Mouse (Mus musculus) forebrain, embryonic 14.5 days (tissue): ENCODE data around the gene Zfp553. TPM values are rescaled to one million over a fixed set of nuclear protein-coding genes. Genes with fewer than 3 reads are reported as not detected.

Source experiments
- ATAC-seq: fragments of 200-750 bp; cut with Nextera tagmentation; 2 replicates; pipeline ENCODE4 v1.8.0; 2017; ENCODE audit warnings: mild to moderate bottlenecking, moderate library complexity
- DNase-seq: peaks from one replicate; pipeline ENCODE4 v3.0.0-alpha.2; 2015; ENCODE audit warnings: low spot score
- H3K27ac ChIP-seq: fragments of 300-500 bp; sonication (generic); 2 replicates; pipeline ENCODE4 v1.5.1; 2014; ENCODE audit warnings: low read depth, mild to moderate bottlenecking, control low read depth, low read length, moderate library complexity
- H3K27me3 ChIP-seq: fragments of 300-500 bp; sonication (generic); replicated peaks from 2 replicates; pipeline ENCODE4 v1.6.1; 2014; ENCODE audit warnings: low read length, control low read depth, mixed read lengths; ENCODE audit not compliant: control insufficient read depth, insufficient read depth
- H3K36me3 ChIP-seq: fragments of 300-500 bp; sonication (generic); 2 replicates; pipeline ENCODE4 v1.6.1; 2014; ENCODE audit warnings: low read length, control low read depth; ENCODE audit not compliant: control insufficient read depth, insufficient read depth
- H3K4me1 ChIP-seq: fragments of 300-500 bp; sonication (generic); 2 replicates; pipeline ENCODE4 v1.6.1; 2014; ENCODE audit warnings: antibody characterized with exemption, low read length, control low read depth; ENCODE audit not compliant: control insufficient read depth, insufficient read depth
- H3K4me2 ChIP-seq: fragments of 300-500 bp; sonication (generic); 2 replicates; pipeline ENCODE4 v1.6.1; 2014; ENCODE audit warnings: mild to moderate bottlenecking, control low read depth, low read length
- H3K4me3 ChIP-seq: fragments of 300-500 bp; sonication (generic); 2 replicates; pipeline ENCODE4 v1.5.1; 2014; ENCODE audit warnings: low read depth, low read length, control low read depth
- H3K9ac ChIP-seq: fragments of 300-500 bp; sonication (generic); 2 replicates; pipeline ENCODE4 v1.6.1; 2014; ENCODE audit warnings: mild to moderate bottlenecking, low read length, control low read depth, moderate library complexity
- H3K9me3 ChIP-seq: fragments of 300-500 bp; sonication (generic); replicated peaks from 2 replicates; pipeline ENCODE4 v1.6.1; 2016; ENCODE audit warnings: low read length, control low read depth, mixed read lengths; ENCODE audit not compliant: control insufficient read depth
- WGBS: fragments of 180-500 bp; shearing (Covaris S2); extraction: QIAGEN DNeasy Blood & Tissue Kit; methylation state at CpG from one replicate; pipeline ENCODE4 v1.1.7; 2014; 5-methylcytosine and 5-hydroxymethylcytosine counted together
- polyA plus RNA-seq: library from polyadenylated mRNA; unstranded; fragments of >200 nt; fragmentation: Nextera tagmentation; extraction: Ambion mirVana; gene quantifications from 2 replicates; pipeline ENCODE4 v1.2.1, GENCODE M21; 2014

The Zfp553 gene
- polyA plus RNA-seq, 1 experiment from 2014 or later: 29.4 TPM

DNA sequence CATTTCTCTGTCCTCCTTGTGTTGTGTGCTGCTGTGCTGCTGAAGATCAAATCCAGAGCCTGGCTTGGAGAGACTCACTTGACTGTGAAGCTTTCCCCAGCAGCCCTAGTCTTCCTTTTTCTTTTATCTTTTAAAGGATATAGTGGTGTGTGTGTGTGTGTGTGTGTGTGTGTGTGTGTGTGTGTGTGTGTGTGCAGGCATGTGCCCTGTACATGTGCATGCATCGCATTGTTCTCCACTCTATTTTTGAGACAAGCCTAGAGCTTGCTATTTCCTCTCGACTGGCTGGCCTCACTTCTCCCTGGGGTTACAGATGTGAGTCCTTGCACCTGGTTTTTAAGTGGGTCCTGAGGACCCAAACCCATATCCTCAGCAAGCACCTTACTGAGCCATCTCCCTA lies 49.3 kb downstream of the Zfp553 start:
- H3K4me2 ChIP-seq: no peak overlapping the region
- DNase-seq (no peak), ATAC-seq (no peak)
- H3K36me3 ChIP-seq: no peaks in the 10 kb centered on the region
- no peak overlapping the region for H3K9ac ChIP-seq
- WGBS: 92% methylated on average over 2 of the region's 2 CpGs
- H3K27ac ChIP-seq: no peak overlapping the region
- no peak overlapping the region for H3K4me3 ChIP-seq
- H3K4me1 ChIP-seq: no peaks in the 10 kb centered on the region
- no peaks in the 10 kb centered on the region for H3K27me3 ChIP-seq
- H3K9me3 ChIP-seq: no peaks in the 10 kb centered on the region

DNA sequence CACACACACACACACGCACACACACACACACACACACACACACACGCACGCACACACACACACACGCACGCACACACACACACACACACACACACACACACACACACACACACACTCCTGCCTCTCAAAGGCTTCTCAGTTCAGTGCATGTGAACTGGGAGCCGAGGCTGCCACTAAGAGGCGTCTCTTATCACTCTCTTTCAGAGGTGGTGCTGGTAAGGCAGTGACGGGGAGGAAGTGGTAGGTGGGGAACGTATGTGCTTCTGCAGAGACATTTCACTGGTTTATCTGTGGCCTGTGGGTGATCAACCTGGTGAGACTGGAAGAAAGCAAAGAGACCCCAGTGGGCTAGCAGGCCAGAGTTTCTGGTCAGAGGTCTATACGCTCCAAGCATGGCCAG lies 52.3 kb downstream of the Zfp553 start:
- H3K4me1 ChIP-seq: no peaks in the 10 kb centered on the region
- DNase-seq (no peak), ATAC-seq (no peak)
- 89% methylated on average over 6 of the region's 10 CpGs for WGBS
- H3K4me2 ChIP-seq: no peak overlapping the region
- H3K36me3 ChIP-seq: no peaks in the 10 kb centered on the region
- peaks cover 9% of the 10 kb centered on the region; the same call in 1 of the 2 replicates for H3K9me3 ChIP-seq
- no peaks in the 10 kb centered on the region for H3K27me3 ChIP-seq
- no peak overlapping the region for H3K4me3 ChIP-seq
- H3K9ac ChIP-seq: no peak overlapping the region
- H3K27ac ChIP-seq: no peak overlapping the region

Other genes with a start within 250 kb of the Zfp553 start
- gene Mvp, start 218.4 kb upstream of the Zfp553 start, polyA plus RNA-seq: 1.8 and 2.7 TPM in 2 replicates
- gene Pagr1b, start 216.6 kb upstream of the Zfp553 start, polyA plus RNA-seq: 0.34 and 0.74 TPM in 2 replicates
- 22.3 and 25.1 TPM in 2 replicates for gene Pagr1a, start 215.7 kb upstream of the Zfp553 start, polyA plus RNA-seq
- gene Gm42742, start 212.0 kb upstream of the Zfp553 start, polyA plus RNA-seq: 65.0 and 68.5 TPM in 2 replicates
- gene Prrt2, start 211.8 kb upstream of the Zfp553 start, polyA plus RNA-seq: 13.7 and 20.1 TPM in 2 replicates
- 53.1 and 54.1 TPM in 2 replicates for gene Maz, start 206.0 kb upstream of the Zfp553 start, polyA plus RNA-seq
- 75.9 and 91.8 TPM in 2 replicates for gene Kif22, start 190.6 kb upstream of the Zfp553 start, polyA plus RNA-seq
- gene Zg16, start 145.7 kb upstream of the Zfp553 start, polyA plus RNA-seq: not detected in 2 replicates
- gene AI467606, start 141.7 kb upstream of the Zfp553 start, polyA plus RNA-seq: 1.5 and 2.2 TPM in 2 replicates
- 0.66 and 0.91 TPM in 2 replicates for gene Qprt, start 110.8 kb upstream of the Zfp553 start, polyA plus RNA-seq
- gene Spn, start 95.2 kb upstream of the Zfp553 start, polyA plus RNA-seq: not detected in 2 replicates
- 73.6 and 78.6 TPM in 2 replicates for gene Cd2bp2, start 37.0 kb upstream of the Zfp553 start, polyA plus RNA-seq
- 13.6 and 13.7 TPM in 2 replicates for gene Tbc1d10b, start 24.6 kb upstream of the Zfp553 start, polyA plus RNA-seq
- gene Mylpf, start 24.2 kb upstream of the Zfp553 start, polyA plus RNA-seq: 4.6 and 5.3 TPM in 2 replicates
- gene Sept1, start 69 bp downstream of the Zfp553 start, polyA plus RNA-seq: 11.3 and 15.1 TPM in 2 replicates
- gene Zfp771, start 11.2 kb downstream of the Zfp553 start, polyA plus RNA-seq: 53.2 and 57.4 TPM in 2 replicates
- gene Dctpp1, start 27.6 kb downstream of the Zfp553 start, polyA plus RNA-seq: 169 and 219 TPM in 2 replicates
- gene Sephs2, start 41.0 kb downstream of the Zfp553 start, polyA plus RNA-seq: 59.4 and 62.5 TPM in 2 replicates
- 0.17 and 0.23 TPM in 2 replicates for gene Itgal, start 63.2 kb downstream of the Zfp553 start, polyA plus RNA-seq
- gene Zfp768, start 112.5 kb downstream of the Zfp553 start, polyA plus RNA-seq: 3.5 and 3.6 TPM in 2 replicates
- gene Zfp747, start 143.0 kb downstream of the Zfp553 start, polyA plus RNA-seq: 4.0 and 7.0 TPM in 2 replicates
- gene 9130019O22Rik, start 154.1 kb downstream of the Zfp553 start, polyA plus RNA-seq: 5.5 and 6.6 TPM in 2 replicates
- 7.4 and 7.5 TPM in 2 replicates for gene E430018J23Rik, start 160.6 kb downstream of the Zfp553 start, polyA plus RNA-seq
- gene Zfp764, start 173.8 kb downstream of the Zfp553 start, polyA plus RNA-seq: 4.4 and 4.5 TPM in 2 replicates
- gene Zfp688, start 189.0 kb downstream of the Zfp553 start, polyA plus RNA-seq: 32.9 and 36.1 TPM in 2 replicates
- 12.7 TPM in 2 replicates for gene Zfp689, start 216.1 kb downstream of the Zfp553 start, polyA plus RNA-seq
- gene Prr14, start 226.6 kb downstream of the Zfp553 start, polyA plus RNA-seq: 44.7 and 48.5 TPM in 2 replicates
- gene Fbrs, start 246.1 kb downstream of the Zfp553 start, polyA plus RNA-seq: 8.9 and 10.2 TPM in 2 replicates